Mouse (Mus musculus) forebrain, embryonic 10.5 days (tissue): Measurements from ENCODE around the gene Cby3. TPM values are rescaled to one million over a fixed set of nuclear protein-coding genes. Genes with fewer than 3 reads are reported as not detected.

Source experiments
- DNase-seq: peaks from one replicate; pipeline ENCODE4 v3.0.0-alpha.2; 2017; ENCODE audit warnings: low spot score; ENCODE audit errors: extremely low spot score
- H3K27ac ChIP-seq: fragments of 300-500 bp; sonication (generic); 2 replicates; pipeline ENCODE4 v1.5.1; 2016; ENCODE audit warnings: mild to moderate bottlenecking
- H3K27me3 ChIP-seq: fragments of 300-500 bp; sonication (generic); 2 replicates; pipeline ENCODE4 v1.6.1; 2016; ENCODE audit warnings: mild to moderate bottlenecking; ENCODE audit not compliant: poor library complexity, severe bottlenecking
- H3K36me3 ChIP-seq: fragments of 300-500 bp; sonication (generic); replicated peaks from 2 replicates; pipeline ENCODE4 v1.6.1; 2016; ENCODE audit warnings: mild to moderate bottlenecking, moderate library complexity
- H3K4me1 ChIP-seq: fragments of 300-500 bp; sonication (generic); 2 replicates; pipeline ENCODE4 v1.6.1; 2016
- H3K4me3 ChIP-seq: fragments of 300-500 bp; sonication (generic); 2 replicates; pipeline ENCODE4 v1.5.1; 2016; ENCODE audit warnings: mild to moderate bottlenecking, moderate library complexity
- H3K9me3 ChIP-seq: fragments of 300-500 bp; sonication (generic); 2 replicates; pipeline ENCODE4 v1.6.1; 2016; ENCODE audit warnings: mild to moderate bottlenecking, moderate library complexity
- WGBS: fragments of 180-500 bp; shearing (Covaris S2); methylation state at CpG from one replicate; pipeline ENCODE4 v1.1.7; 2016; 5-methylcytosine and 5-hydroxymethylcytosine counted together
- polyA plus RNA-seq: library from polyadenylated mRNA; unstranded; fragments of >200 nt; fragmentation: Nextera tagmentation; extraction: Ambion mirVana; gene quantifications from 2 replicates; pipeline ENCODE4 v1.2.1, GENCODE M21; 2016

Gene Cby3
- polyA plus RNA-seq, 1 experiment from 2014 or later = 0.57 TPM

- no peak for DNase-seq
- WGBS = 65% methylated on average over 4 of the region's 4 CpGs
- H3K9me3 ChIP-seq = no peaks in the 10 kb centered on the region
- peak overlapping the region; percentile 94 for H3K4me3 ChIP-seq
- H3K4me1 ChIP-seq = peaks cover 34% of the 10 kb centered on the region
- peaks cover 79% of the 10 kb centered on the region for H3K36me3 ChIP-seq
- no peak overlapping the region for H3K27ac ChIP-seq
- no peaks in the 10 kb centered on the region for H3K27me3 ChIP-seq
These were observed 27.0 kb downstream of the Cby3 start for GRCm38 (mm10) chr11:50381311-50381710.

GRCm38 (mm10) chr11:50387167-50387679 is 33.0 kb downstream of the Cby3 start:
- Histone ChIP-seq H3K27ac (no peak overlapping the region), H3K4me1 (no peaks in the 10 kb centered on the region), H3K36me3 (peaks cover 95% of the 10 kb centered on the region), H3K9me3 (no peaks in the 10 kb centered on the region), H3K27me3 (no peaks in the 10 kb centered on the region), H3K4me3 (no peak overlapping the region)
- no peak for DNase-seq
- WGBS = 81% methylated on average over 3 of the region's 3 CpGs

- WGBS = 92% methylated on average over 4 of the region's 4 CpGs
These were observed 33.4 kb downstream of the Cby3 start for GRCm38 (mm10) chr11:50387697-50388096.

GRCm38 (mm10) chr11:50388217-50388929 is 34.1 kb downstream of the Cby3 start:
- 98% methylated on average over 3 of the region's 3 CpGs for WGBS
- Histone ChIP-seq H3K27ac (no peak overlapping the region), H3K4me3 (no peak overlapping the region), H3K36me3 (peaks cover 94% of the 10 kb centered on the region), H3K4me1 (no peaks in the 10 kb centered on the region), H3K27me3 (no peaks in the 10 kb centered on the region), H3K9me3 (no peaks in the 10 kb centered on the region)
- DNase-seq = no peak

More at GRCm38 (mm10) chr11:50387697-50388096, 33.4 kb downstream of the Cby3 start:
- Histone ChIP-seq H3K27ac (no peak overlapping the region), H3K27me3 (no peaks in the 10 kb centered on the region), H3K36me3 (peaks cover 94% of the 10 kb centered on the region), H3K4me1 (no peaks in the 10 kb centered on the region), H3K4me3 (no peak overlapping the region), H3K9me3 (no peaks in the 10 kb centered on the region)
- no peak for DNase-seq

- Histone ChIP-seq H3K27me3 (no peaks in the 10 kb centered on the region), H3K36me3 (peaks cover 94% of the 10 kb centered on the region), H3K27ac (no peak overlapping the region), H3K4me1 (no peaks in the 10 kb centered on the region), H3K9me3 (no peaks in the 10 kb centered on the region), H3K4me3 (no peak overlapping the region)
- no peak for DNase-seq
- WGBS = 78% methylated on average over 3 of the region's 3 CpGs
These were observed 34.7 kb downstream of the Cby3 start for GRCm38 (mm10) chr11:50389011-50389410.

- Histone ChIP-seq H3K4me3 (no peak overlapping the region), H3K4me1 (no peaks in the 10 kb centered on the region), H3K9me3 (no peaks in the 10 kb centered on the region), H3K36me3 (peaks cover 94% of the 10 kb centered on the region), H3K27me3 (no peaks in the 10 kb centered on the region), H3K27ac (no peak overlapping the region)
- DNase-seq = no peak
- 80% methylated on average over 5 of the region's 5 CpGs for WGBS
These were observed 35.4 kb downstream of the Cby3 start for GRCm38 (mm10) chr11:50389616-50390015.

- Histone ChIP-seq H3K27me3 (no peaks in the 10 kb centered on the region), H3K4me1 (no peaks in the 10 kb centered on the region), H3K36me3 (peaks cover 87% of the 10 kb centered on the region), H3K9me3 (no peaks in the 10 kb centered on the region), H3K27ac (no peak overlapping the region), H3K4me3 (no peak overlapping the region)
- no peak for DNase-seq
- 84% methylated on average over 4 of the region's 4 CpGs for WGBS
These were observed 37.2 kb downstream of the Cby3 start for GRCm38 (mm10) chr11:50391272-50391960.

- DNase-seq = no peak
- no peak overlapping the region for H3K4me3 ChIP-seq
- H3K4me1 ChIP-seq = no peaks in the 10 kb centered on the region
- H3K27ac ChIP-seq = no peak overlapping the region
- H3K36me3 ChIP-seq = peaks cover 87% of the 10 kb centered on the region
- H3K27me3 ChIP-seq = no peaks in the 10 kb centered on the region
- H3K9me3 ChIP-seq = no peaks in the 10 kb centered on the region
- 86% methylated on average over 6 of the region's 6 CpGs for WGBS
These were observed 39.0 kb downstream of the Cby3 start for GRCm38 (mm10) chr11:50393306-50393705.

- Histone ChIP-seq H3K4me1 (no peaks in the 10 kb centered on the region), H3K27me3 (no peaks in the 10 kb centered on the region), H3K27ac (no peak overlapping the region), H3K36me3 (peaks cover 89% of the 10 kb centered on the region), H3K9me3 (no peaks in the 10 kb centered on the region), H3K4me3 (no peak overlapping the region)
- WGBS = 90% methylated on average over 7 of the region's 7 CpGs
- no peak for DNase-seq
These were observed 40.5 kb downstream of the Cby3 start for GRCm38 (mm10) chr11:50394731-50395130.

GRCm38 (mm10) chr11:50396766-50397307 is 42.6 kb downstream of the Cby3 start:
- DNase-seq = no peak
- peaks cover 90% of the 10 kb centered on the region for H3K36me3 ChIP-seq
- WGBS = 89% methylated on average over 11 of the region's 11 CpGs

GRCm38 (mm10) chr11:50397316-50397715 is 43.1 kb downstream of the Cby3 start:
- 79% methylated on average over 9 of the region's 9 CpGs for WGBS
- H3K27ac ChIP-seq = no peak overlapping the region
- H3K4me3 ChIP-seq = no peak overlapping the region
- H3K9me3 ChIP-seq = no peaks in the 10 kb centered on the region
- H3K4me1 ChIP-seq = no peaks in the 10 kb centered on the region
- no peaks in the 10 kb centered on the region for H3K27me3 ChIP-seq
- H3K36me3 ChIP-seq = peaks cover 90% of the 10 kb centered on the region
- no peak for DNase-seq

More at GRCm38 (mm10) chr11:50396766-50397307, 42.6 kb downstream of the Cby3 start:
- Histone ChIP-seq H3K9me3 (no peaks in the 10 kb centered on the region), H3K4me1 (no peaks in the 10 kb centered on the region), H3K27ac (no peak overlapping the region), H3K4me3 (no peak overlapping the region), H3K27me3 (no peaks in the 10 kb centered on the region)

- DNase-seq = no peak
- Histone ChIP-seq H3K27ac (no peak overlapping the region), H3K36me3 (peaks cover 91% of the 10 kb centered on the region), H3K4me1 (no peaks in the 10 kb centered on the region), H3K27me3 (no peaks in the 10 kb centered on the region), H3K9me3 (no peaks in the 10 kb centered on the region), H3K4me3 (no peak overlapping the region)
- 91% methylated on average over 13 of the region's 13 CpGs for WGBS
These were observed 44.5 kb downstream of the Cby3 start for GRCm38 (mm10) chr11:50398803-50399202.

GRCm38 (mm10) chr11:50402481-50402880 is 48.2 kb downstream of the Cby3 start:
- H3K27ac ChIP-seq = no peak overlapping the region
- H3K9me3 ChIP-seq = no peaks in the 10 kb centered on the region
- no peak overlapping the region for H3K4me3 ChIP-seq
- no peak for DNase-seq
- 93% methylated on average over 3 of the region's 3 CpGs for WGBS
- H3K27me3 ChIP-seq = no peaks in the 10 kb centered on the region
- H3K36me3 ChIP-seq = peaks cover 88% of the 10 kb centered on the region
- H3K4me1 ChIP-seq = no peaks in the 10 kb centered on the region
